Mouse (Mus musculus) cerebellum, adult 2 months (tissue): ENCODE data around the gene Btbd8. TPM values are rescaled to one million over a fixed set of nuclear protein-coding genes. Genes with fewer than 3 reads are reported as not detected.

Source experiments
- DNase-seq, 2 experiments: peaks; one replicate each; pipeline ENCODE4 v3.0.0; 2021
- H3K27ac ChIP-seq: fragments of 200-500 bp; 2 replicates; pipeline ENCODE4 v1.5.1; 2012; ENCODE audit warnings: low read length, control low read depth, inconsistent platforms; ENCODE audit not compliant: insufficient read depth
- H3K27me3 ChIP-seq: fragments of 200-500 bp; 2 replicates; pipeline ENCODE4 v1.6.1; 2012; ENCODE audit warnings: inconsistent platforms, mild to moderate bottlenecking, low read length, moderate library complexity; ENCODE audit not compliant: control insufficient read depth, insufficient read depth
- H3K4me1 ChIP-seq: fragments of 200-500 bp; 2 replicates; pipeline ENCODE4 v1.6.1; 2011; ENCODE audit warnings: low read length; ENCODE audit not compliant: control insufficient read depth, insufficient read depth
- H3K4me3 ChIP-seq: fragments of 200-500 bp; replicated peaks from 2 replicates; pipeline ENCODE3; 2011; ENCODE audit warnings: mild to moderate bottlenecking, low read depth, low read length, control low read depth; ENCODE audit not compliant: insufficient read depth
- CTCF ChIP-seq: fragments of 200-500 bp; IDR thresholded peaks from 2 replicates; pipeline ENCODE4 v1.5.1; 2011; ENCODE audit warnings: low read depth, mild to moderate bottlenecking, control low read depth, low read length, moderate library complexity, borderline replicate concordance; ENCODE audit not compliant: insufficient read depth
- POLR2A ChIP-seq: fragments of 200-500 bp; IDR thresholded peaks from 2 replicates; pipeline ENCODE4 v1.6.1; 2011; ENCODE audit warnings: low read length, control low read depth, borderline replicate concordance; ENCODE audit not compliant: insufficient read depth
- WGBS: fragments of 180-500 bp; shearing (Covaris S2); methylation state at CpG from one replicate; pipeline ENCODE4 v1.1.7; 2018; 5-methylcytosine and 5-hydroxymethylcytosine counted together
- polyA plus RNA-seq: library from polyadenylated mRNA; depleted of rRNA; stranded (reverse); fragments of >200 nt; gene quantifications from 2 replicates; pipeline ENCODE4 v1.2.3, GENCODE M21; 2012

Btbd8 gene
- polyA plus RNA-seq, 1 experiment: 32.9 TPM

- H3K27me3 ChIP-seq: no peaks in the 10 kb centered on the region
- H3K4me1 ChIP-seq: no peaks in the 10 kb centered on the region
- WGBS: 42% methylated on average over 5 of the region's 5 CpGs
- no peak for DNase-seq
- no peak overlapping the region for H3K27ac ChIP-seq
- no peak overlapping the region for H3K4me3 ChIP-seq
- TF ChIP-seq CTCF (no peak), POLR2A (no peak)
These were observed 28.7 kb downstream of the Btbd8 start for GRCm38 (mm10) chr5:107466501-107466900.

GRCm38 (mm10) chr5:107467098-107467497 is 29.3 kb downstream of the Btbd8 start:
- H3K27ac ChIP-seq: no peak overlapping the region
- WGBS: 78% methylated on average over 4 of the region's 4 CpGs
- TF ChIP-seq POLR2A: no peak
- TF ChIP-seq CTCF: no peak

GRCm38 (mm10) chr5:107470600-107471329 is 33.0 kb downstream of the Btbd8 start:
- Histone ChIP-seq H3K27ac (no peak overlapping the region), H3K4me3 (no peak overlapping the region), H3K4me1 (no peaks in the 10 kb centered on the region), H3K27me3 (no peaks in the 10 kb centered on the region)
- TF ChIP-seq CTCF: no peak
- TF ChIP-seq POLR2A: no peak
- 80% methylated on average over 10 of the region's 10 CpGs for WGBS
- no peak for DNase-seq

More at GRCm38 (mm10) chr5:107467098-107467497, 29.3 kb downstream of the Btbd8 start:
- Histone ChIP-seq H3K27me3 (no peaks in the 10 kb centered on the region), H3K4me1 (no peaks in the 10 kb centered on the region), H3K4me3 (no peak overlapping the region)
- DNase-seq: no peak

- H3K4me3 ChIP-seq: no peak overlapping the region
- no peaks in the 10 kb centered on the region for H3K27me3 ChIP-seq
- no peak for DNase-seq
- TF ChIP-seq CTCF (no peak), POLR2A (no peak)
- H3K27ac ChIP-seq: no peak overlapping the region
- H3K4me1 ChIP-seq: no peaks in the 10 kb centered on the region
- WGBS: 94% methylated on average over 2 of the region's 2 CpGs
These were observed 42.4 kb downstream of the Btbd8 start for GRCm38 (mm10) chr5:107480194-107480593.

GRCm38 (mm10) chr5:107488996-107489395 is 51.2 kb downstream of the Btbd8 start:
- WGBS: 76% methylated on average over 4 of the region's 4 CpGs
- Histone ChIP-seq H3K27ac (no peak overlapping the region), H3K4me1 (no peaks in the 10 kb centered on the region), H3K27me3 (no peaks in the 10 kb centered on the region), H3K4me3 (no peak overlapping the region)
- no peak for DNase-seq
- TF ChIP-seq CTCF: no peak
- TF ChIP-seq POLR2A: no peak

- Histone ChIP-seq H3K27me3 (no peaks in the 10 kb centered on the region), H3K4me3 (no peak overlapping the region), H3K4me1 (peaks cover 2% of the 10 kb centered on the region; the same call in 1 of the 2 replicates), H3K27ac (no peak overlapping the region)
- TF ChIP-seq CTCF: no peak
- no peak for TF ChIP-seq POLR2A
- DNase-seq: no peak
- 80% methylated on average over 9 of the region's 9 CpGs for WGBS
These were observed 53.2 kb downstream of the Btbd8 start for GRCm38 (mm10) chr5:107491036-107491435.

- Histone ChIP-seq H3K4me1 (peaks cover 9% of the 10 kb centered on the region), H3K4me3 (no peak overlapping the region), H3K27ac (no peak overlapping the region), H3K27me3 (no peaks in the 10 kb centered on the region)
- no peak for DNase-seq
- WGBS: 86% methylated on average over 2 of the region's 2 CpGs
- no peak for TF ChIP-seq CTCF
- TF ChIP-seq POLR2A: no peak
These were observed 54.7 kb downstream of the Btbd8 start for GRCm38 (mm10) chr5:107492471-107492870.

GRCm38 (mm10) chr5:107494759-107495158 is 57.0 kb downstream of the Btbd8 start:
- peaks cover 9% of the 10 kb centered on the region for H3K4me1 ChIP-seq
- no peaks in the 10 kb centered on the region for H3K27me3 ChIP-seq
- no peak for TF ChIP-seq CTCF
- TF ChIP-seq POLR2A: no peak
- DNase-seq: no peak
- H3K27ac ChIP-seq: no peak overlapping the region
- WGBS: 91% methylated on average over 5 of the region's 5 CpGs
- no peak overlapping the region for H3K4me3 ChIP-seq
